Mouse (Mus musculus) urinary bladder, postnatal 10 days (tissue): ENCODE results near the gene Tsc1.

Source experiments
- DNase-seq: peaks from one replicate; pipeline ENCODE4 v3.0.0; 2022; ENCODE audit warnings: low spot score

The Tsc1 gene

GRCm38 (mm10) chr2:28616358-28616757 is 24.7 kb upstream of the Tsc1 start:
- DNase-seq: no peak

GRCm38 (mm10) chr2:28616874-28617273 is 24.2 kb upstream of the Tsc1 start:
- DNase-seq: no peak

GRCm38 (mm10) chr2:28617498-28618486 is 23.2 kb upstream of the Tsc1 start:
- DNase-seq: no peak

GRCm38 (mm10) chr2:28618777-28619336 is 22.2 kb upstream of the Tsc1 start:
- no peak for DNase-seq

- DNase-seq: no peak
Measured at GRCm38 (mm10) chr2:28619369-28619768, 21.7 kb upstream of the Tsc1 start.

- DNase-seq: no peak
Measured at GRCm38 (mm10) chr2:28620522-28620921, 20.5 kb upstream of the Tsc1 start.

GRCm38 (mm10) chr2:28621111-28621510 is 19.9 kb upstream of the Tsc1 start:
- DNase-seq: no peak

GRCm38 (mm10) chr2:28621664-28622171 is 19.3 kb upstream of the Tsc1 start, which contains the start of gene Gfi1b:
Gene Gfi1b (minus strand): TSS chr2:28621982.
- DNase-seq: no peak

- no peak for DNase-seq
Measured at GRCm38 (mm10) chr2:28622521-28623124, 18.4 kb upstream of the Tsc1 start.

GRCm38 (mm10) chr2:28624870-28625269 is 16.2 kb upstream of the Tsc1 start:
- no peak for DNase-seq

- no peak for DNase-seq
Measured at GRCm38 (mm10) chr2:28626038-28626437, 15.0 kb upstream of the Tsc1 start.

GRCm38 (mm10) chr2:28628053-28628452 is 13.0 kb upstream of the Tsc1 start:
- DNase-seq: no peak

GRCm38 (mm10) chr2:28629911-28630381 is 11.1 kb upstream of the Tsc1 start:
- DNase-seq: no peak

- no peak for DNase-seq
Measured at GRCm38 (mm10) chr2:28632626-28633025, 8.4 kb upstream of the Tsc1 start.

- no peak for DNase-seq
Measured at GRCm38 (mm10) chr2:28633136-28633535, 7.9 kb upstream of the Tsc1 start.

- DNase-seq: no peak
Measured at GRCm38 (mm10) chr2:28635199-28635598, 5.8 kb upstream of the Tsc1 start.

- no peak for DNase-seq
Measured at GRCm38 (mm10) chr2:28637106-28637845, 3.8 kb upstream of the Tsc1 start.

- DNase-seq: no peak
Measured at GRCm38 (mm10) chr2:28638352-28638751, 2.7 kb upstream of the Tsc1 start.

GRCm38 (mm10) chr2:28638886-28639285 is 2.1 kb upstream of the Tsc1 start:
- no peak for DNase-seq

- no peak for DNase-seq
Measured at GRCm38 (mm10) chr2:28639794-28640193, 1.2 kb upstream of the Tsc1 start.

GRCm38 (mm10) chr2:28641435-28641941 is 460 bp downstream of the Tsc1 start:
- no peak for DNase-seq

GRCm38 (mm10) chr2:28643081-28643480 is 2.1 kb downstream of the Tsc1 start:
- no peak for DNase-seq
